Mouse (Mus musculus): Measurements from ENCODE around the gene Tax1bp3. TPM values are rescaled to one million over a fixed set of nuclear protein-coding genes. Genes with fewer than 3 reads are reported as not detected.

The Tax1bp3 gene
- polyA plus RNA-seq, 1 experiment from 2014 or later = 181 TPM

- Histone ChIP-seq H3K4me1 (0 out of 2 replicates have a peak, but pooled peaks cover under 1% of the 10 kb centered on the region), H3K4me2 (no peak overlapping the region), H3K4me3 (no peak overlapping the region), H3K9ac (no peak overlapping the region), H3K27me3 (peaks cover 19% of the 10 kb centered on the region), H3K9me3 (replicated peaks) (no peaks in the 10 kb centered on the region), H3K36me3 (ENCODE audit: poor library complexity, severe bottlenecking) (no peaks in the 10 kb centered on the region), H3K27ac (no peak overlapping the region)
- ATAC-seq = no peak
- 75% methylated on average over 6 of the region's 6 CpGs for WGBS
Observed at GRCm38 (mm10) chr11:73155071-73155470, 21.8 kb upstream of the Tax1bp3 start.

GRCm38 (mm10) chr11:73159957-73160810, 16.7 kb upstream of the Tax1bp3 start, which contains the start of gene P2rx5:
Gene P2rx5 (plus strand): TSS chr11:73160421.
- no peaks in the 10 kb centered on the region for H3K9me3 ChIP-seq (replicated peaks)
- peak within 1 kb of the TSS; percentile 64 for H3K4me2 ChIP-seq
- peak within 1 kb of the TSS; percentile 37 for H3K4me3 ChIP-seq
- peak within 1 kb of the TSS; percentile 17 for H3K9ac ChIP-seq
- no peak within 1 kb of the TSS for H3K27ac ChIP-seq
- ATAC-seq = no peak
- 3% methylated on average over 49 of the region's 49 CpGs for WGBS
- peaks cover 36% of the 10 kb centered on the region for H3K27me3 ChIP-seq
- H3K4me1 ChIP-seq = peaks cover 9% of the 10 kb centered on the region; the same call in 1 of the 2 replicates
- H3K36me3 ChIP-seq (ENCODE audit: poor library complexity, severe bottlenecking) = no peaks in the 10 kb centered on the region

- Histone ChIP-seq H3K4me3 (peak overlapping the region; percentile 37), H3K4me2 (peak overlapping the region; percentile 64), H3K27ac (no peak overlapping the region), H3K4me1 (peaks cover 9% of the 10 kb centered on the region; the same call in 1 of the 2 replicates), H3K27me3 (peaks cover 36% of the 10 kb centered on the region), H3K9ac (no peak overlapping the region; the same call in 1 of the 2 replicates), H3K36me3 (ENCODE audit: poor library complexity, severe bottlenecking) (no peaks in the 10 kb centered on the region), H3K9me3 (replicated peaks) (no peaks in the 10 kb centered on the region)
- WGBS = 31% methylated on average over 6 of the region's 6 CpGs
- no peak for ATAC-seq
Observed at GRCm38 (mm10) chr11:73160811-73161200, 16.1 kb upstream of the Tax1bp3 start.

- Histone ChIP-seq H3K27ac (no peak overlapping the region), H3K4me3 (no peak overlapping the region), H3K27me3 (peaks cover 36% of the 10 kb centered on the region), H3K4me2 (no peak overlapping the region), H3K36me3 (ENCODE audit: poor library complexity, severe bottlenecking) (no peaks in the 10 kb centered on the region), H3K4me1 (peaks cover 9% of the 10 kb centered on the region; the same call in 1 of the 2 replicates), H3K9me3 (replicated peaks) (no peaks in the 10 kb centered on the region), H3K9ac (no peak overlapping the region)
- 91% methylated on average over 4 of the region's 4 CpGs for WGBS
- no peak for ATAC-seq
Observed at GRCm38 (mm10) chr11:73161616-73162015, 15.3 kb upstream of the Tax1bp3 start.

- 86% methylated on average over 5 of the region's 5 CpGs for WGBS
- Histone ChIP-seq H3K27ac (no peak overlapping the region), H3K36me3 (ENCODE audit: poor library complexity, severe bottlenecking) (no peaks in the 10 kb centered on the region), H3K27me3 (peaks cover 36% of the 10 kb centered on the region), H3K4me2 (no peak overlapping the region), H3K4me3 (no peak overlapping the region), H3K9ac (no peak overlapping the region), H3K9me3 (replicated peaks) (no peaks in the 10 kb centered on the region), H3K4me1 (peaks cover 9% of the 10 kb centered on the region; the same call in 1 of the 2 replicates)
- ATAC-seq = no peak
Observed at GRCm38 (mm10) chr11:73162284-73162683, 14.6 kb upstream of the Tax1bp3 start.

- Histone ChIP-seq H3K9ac (no peak overlapping the region), H3K9me3 (replicated peaks) (no peaks in the 10 kb centered on the region), H3K4me1 (no peaks in the 10 kb centered on the region), H3K4me2 (no peak overlapping the region), H3K27ac (no peak overlapping the region), H3K36me3 (ENCODE audit: poor library complexity, severe bottlenecking) (peaks cover 24% of the 10 kb centered on the region; the same call in 1 of the 2 replicates), H3K4me3 (no peak overlapping the region), H3K27me3 (no peaks in the 10 kb centered on the region)
- 85% methylated on average over 8 of the region's 8 CpGs for WGBS
- no peak for ATAC-seq
Observed at GRCm38 (mm10) chr11:73168071-73168470, 8.8 kb upstream of the Tax1bp3 start.

- Histone ChIP-seq H3K4me3 (no peak overlapping the region), H3K27ac (no peak overlapping the region), H3K27me3 (no peaks in the 10 kb centered on the region), H3K4me2 (no peak overlapping the region), H3K36me3 (ENCODE audit: poor library complexity, severe bottlenecking) (peaks cover 29% of the 10 kb centered on the region), H3K9ac (no peak overlapping the region), H3K9me3 (replicated peaks) (no peaks in the 10 kb centered on the region), H3K4me1 (no peaks in the 10 kb centered on the region)
- ATAC-seq = no peak
- WGBS = 86% methylated on average over 6 of the region's 6 CpGs
Observed at GRCm38 (mm10) chr11:73168576-73168975, 8.3 kb upstream of the Tax1bp3 start.

- H3K9ac ChIP-seq = no peak overlapping the region
- ATAC-seq = peak; percentile 41; the same call in 1 of the 2 replicates
- H3K4me2 ChIP-seq = no peak overlapping the region
- no peak overlapping the region for H3K27ac ChIP-seq
- WGBS = 39% methylated on average over 4 of the region's 4 CpGs
- H3K4me1 ChIP-seq = no peaks in the 10 kb centered on the region
- no peak overlapping the region for H3K4me3 ChIP-seq
- H3K9me3 ChIP-seq (replicated peaks) = no peaks in the 10 kb centered on the region
- peaks cover 32% of the 10 kb centered on the region for H3K36me3 ChIP-seq (ENCODE audit: poor library complexity, severe bottlenecking)
- H3K27me3 ChIP-seq = no peaks in the 10 kb centered on the region
Observed at GRCm38 (mm10) chr11:73169231-73169630, 7.7 kb upstream of the Tax1bp3 start.

- 67% methylated on average over 5 of the region's 5 CpGs for WGBS
- ATAC-seq = no peak
- no peaks in the 10 kb centered on the region for H3K9me3 ChIP-seq (replicated peaks)
- H3K9ac ChIP-seq = no peak overlapping the region
- no peak overlapping the region for H3K4me2 ChIP-seq
- no peak overlapping the region for H3K27ac ChIP-seq
- peaks cover 39% of the 10 kb centered on the region for H3K36me3 ChIP-seq (ENCODE audit: poor library complexity, severe bottlenecking)
- no peak overlapping the region for H3K4me3 ChIP-seq
- H3K27me3 ChIP-seq = no peaks in the 10 kb centered on the region
- peaks cover 18% of the 10 kb centered on the region for H3K4me1 ChIP-seq
Observed at GRCm38 (mm10) chr11:73172186-73172585, 4.7 kb upstream of the Tax1bp3 start.

GRCm38 (mm10) chr11:73175612-73176011, 1.3 kb upstream of the Tax1bp3 start:
- no peak for ATAC-seq
- WGBS = 57% methylated on average over 8 of the region's 8 CpGs
- Histone ChIP-seq H3K9ac (peak overlapping the region; percentile 90), H3K9me3 (replicated peaks) (no peaks in the 10 kb centered on the region), H3K36me3 (ENCODE audit: poor library complexity, severe bottlenecking) (peaks cover 40% of the 10 kb centered on the region), H3K4me1 (peaks cover 32% of the 10 kb centered on the region), H3K4me2 (peak overlapping the region; percentile 84), H3K27ac (no peak overlapping the region), H3K4me3 (peak overlapping the region; percentile 91), H3K27me3 (no peaks in the 10 kb centered on the region)

- no peak for ATAC-seq
- WGBS = 1% methylated on average over 15 of the region's 15 CpGs
- Histone ChIP-seq H3K4me1 (peaks cover 32% of the 10 kb centered on the region), H3K4me2 (peak overlapping the region; percentile 84), H3K36me3 (ENCODE audit: poor library complexity, severe bottlenecking) (peaks cover 37% of the 10 kb centered on the region), H3K9me3 (replicated peaks) (no peaks in the 10 kb centered on the region), H3K9ac (peak overlapping the region; percentile 90), H3K4me3 (peak overlapping the region; percentile 91), H3K27me3 (no peaks in the 10 kb centered on the region), H3K27ac (peak overlapping the region; percentile 76)
Observed at GRCm38 (mm10) chr11:73176186-73176585, 697 bp upstream of the Tax1bp3 start.

GRCm38 (mm10) chr11:73177509-73177875, 609 bp downstream of the Tax1bp3 start:
- Histone ChIP-seq H3K4me3 (peak overlapping the region; percentile 91), H3K9ac (peak overlapping the region; percentile 90), H3K4me2 (peak overlapping the region; percentile 63), H3K27me3 (no peaks in the 10 kb centered on the region), H3K36me3 (ENCODE audit: poor library complexity, severe bottlenecking) (peaks cover 32% of the 10 kb centered on the region), H3K9me3 (replicated peaks) (no peaks in the 10 kb centered on the region), H3K27ac (peak overlapping the region; percentile 79), H3K4me1 (peaks cover 32% of the 10 kb centered on the region)
- ATAC-seq = no peak
- whole genome bisulfite sequencing = under 1% methylated on average over 28 of the region's 28 CpGs

All from forebrain, embryonic 13.5 days (tissue).